Mouse (Mus musculus) hindbrain, embryonic 14.5 days (tissue): ENCODE results near the gene Rab22a. TPM values are rescaled to one million over a fixed set of nuclear protein-coding genes. Genes with fewer than 3 reads are reported as not detected.

Source experiments
- ATAC-seq: fragments of 200-750 bp; cut with Nextera tagmentation; 2 replicates; pipeline ENCODE4 v1.8.0; 2017; ENCODE audit warnings: moderate number of reproducible peaks, mild to moderate bottlenecking, moderate TSS enrichment, moderate library complexity; ENCODE audit not compliant: low FRiP score
- DNase-seq: peaks from one replicate; pipeline ENCODE4 v3.0.0-alpha.2; 2015; ENCODE audit warnings: low spot score
- H3K27ac ChIP-seq: fragments of 300-500 bp; sonication (generic); 2 replicates; pipeline ENCODE4 v1.5.1; 2014; ENCODE audit warnings: mild to moderate bottlenecking, moderate library complexity
- H3K27me3 ChIP-seq: fragments of 300-500 bp; sonication (generic); 2 replicates; pipeline ENCODE4 v1.6.1; 2014; ENCODE audit warnings: mild to moderate bottlenecking, low read length, mixed read lengths; ENCODE audit not compliant: control insufficient read depth, insufficient read depth
- H3K36me3 ChIP-seq: fragments of 300-500 bp; sonication (generic); replicated peaks from 2 replicates; pipeline ENCODE4 v1.6.1; 2014; ENCODE audit not compliant: control insufficient read depth, insufficient read depth
- H3K4me1 ChIP-seq: fragments of 300-500 bp; sonication (generic); replicated peaks from 2 replicates; pipeline ENCODE4 v1.6.1; 2014; ENCODE audit warnings: antibody characterized with exemption, low read length, mixed read lengths; ENCODE audit not compliant: control insufficient read depth, insufficient read depth
- H3K4me2 ChIP-seq: fragments of 300-500 bp; sonication (generic); replicated peaks from 2 replicates; pipeline ENCODE4 v1.6.1; 2014; ENCODE audit warnings: mild to moderate bottlenecking, moderate library complexity
- H3K4me3 ChIP-seq: fragments of 300-500 bp; sonication (generic); replicated peaks from 2 replicates; pipeline ENCODE4 v1.5.1; 2014; ENCODE audit warnings: mild to moderate bottlenecking, low read length
- H3K9ac ChIP-seq: fragments of 300-500 bp; sonication (generic); 2 replicates; pipeline ENCODE4 v1.6.1; 2014
- H3K9me3 ChIP-seq: fragments of 300-500 bp; sonication (generic); 2 replicates; pipeline ENCODE4 v1.6.1; 2016; ENCODE audit warnings: low read length; ENCODE audit not compliant: control insufficient read depth
- WGBS: fragments of 180-500 bp; shearing (Covaris S2); extraction: QIAGEN DNeasy Blood & Tissue Kit; methylation state at CpG from one replicate; pipeline ENCODE4 v1.1.7; 2014; 5-methylcytosine and 5-hydroxymethylcytosine counted together
- polyA plus RNA-seq: library from polyadenylated mRNA; unstranded; fragments of >200 nt; fragmentation: Nextera tagmentation; extraction: Ambion mirVana; gene quantifications from 2 replicates; pipeline ENCODE4 v1.2.1, GENCODE M21; 2014

Rab22a gene
- polyA plus RNA-seq, 1 experiment from 2014 or later = 38.0 TPM

DNA sequence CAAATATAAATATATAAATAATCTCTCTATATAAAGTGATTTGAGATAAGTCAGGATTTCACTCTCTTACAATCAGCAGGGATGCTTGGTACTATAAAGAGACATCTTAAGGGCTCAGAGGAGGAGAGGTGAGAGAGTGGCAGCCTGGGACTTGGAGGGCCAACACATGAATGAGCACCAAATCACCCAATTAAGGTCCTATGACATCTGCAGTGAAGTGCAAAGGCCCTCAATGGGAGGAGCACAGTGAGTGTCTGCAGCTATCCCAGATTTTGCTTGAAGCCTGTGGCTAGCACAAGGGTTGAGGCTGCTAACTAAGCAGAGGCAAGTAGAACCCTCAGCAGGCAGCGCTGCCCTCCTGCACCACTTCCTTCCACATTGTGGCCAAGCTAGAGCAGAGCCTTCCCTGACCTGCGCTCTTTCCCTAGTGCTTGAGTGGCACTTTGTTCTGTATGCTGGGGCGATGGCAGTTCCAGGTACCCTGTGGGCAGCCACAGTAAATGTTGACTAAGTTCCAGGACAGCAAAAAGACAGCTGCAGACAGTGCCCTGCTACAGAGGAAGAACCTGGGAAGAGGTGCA lies 26.3 kb downstream of the Rab22a start:
- H3K36me3 ChIP-seq = peaks cover 18% of the 10 kb centered on the region; the same call in 1 of the 2 replicates
- H3K4me3 ChIP-seq = no peak overlapping the region
- H3K4me1 ChIP-seq = no peaks in the 10 kb centered on the region
- ATAC-seq (no peak), DNase-seq (no peak)
- WGBS = 87% methylated on average over 3 of the region's 3 CpGs
- no peak overlapping the region for H3K9ac ChIP-seq
- no peaks in the 10 kb centered on the region for H3K9me3 ChIP-seq
- H3K27ac ChIP-seq = no peak overlapping the region
- no peaks in the 10 kb centered on the region for H3K27me3 ChIP-seq
- H3K4me2 ChIP-seq = no peak overlapping the region

- Histone ChIP-seq H3K36me3 (peaks cover 24% of the 10 kb centered on the region; the same call in 1 of the 2 replicates), H3K4me3 (no peak overlapping the region), H3K4me2 (no peak overlapping the region), H3K27me3 (no peaks in the 10 kb centered on the region), H3K4me1 (no peaks in the 10 kb centered on the region), H3K9me3 (no peaks in the 10 kb centered on the region), H3K27ac (no peak overlapping the region), H3K9ac (no peak overlapping the region)
- DNase-seq = no peak
- no peak for ATAC-seq
- WGBS = 85% methylated on average over 5 of the region's 5 CpGs
These were observed 27.8 kb downstream of the Rab22a start for GRCm38 (mm10) chr2:173687363-173687762.

DNA sequence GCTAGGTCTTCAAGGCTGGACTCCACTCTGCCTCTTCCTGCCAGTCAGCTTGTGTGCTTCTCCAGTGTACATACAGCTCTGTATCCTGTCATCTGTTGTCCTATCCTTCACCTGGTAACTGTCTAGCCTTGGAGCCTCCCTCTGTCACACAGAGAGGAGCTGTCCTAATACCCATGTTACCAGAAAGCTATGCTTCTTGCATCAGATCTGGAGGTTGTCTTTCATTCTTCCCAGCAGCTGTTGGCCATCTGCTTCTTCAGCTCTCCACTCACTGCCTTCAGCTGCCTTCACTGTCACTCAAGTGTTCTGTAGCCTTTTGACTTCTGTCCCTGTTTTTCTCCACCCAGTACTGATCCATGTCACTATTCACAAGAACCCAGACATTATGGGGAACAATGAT lies 30.3 kb downstream of the Rab22a start:
- DNase-seq (no peak), ATAC-seq (no peak)
- Histone ChIP-seq H3K4me1 (no peaks in the 10 kb centered on the region), H3K4me3 (no peak overlapping the region), H3K9me3 (no peaks in the 10 kb centered on the region), H3K36me3 (peaks cover 24% of the 10 kb centered on the region; the same call in 1 of the 2 replicates), H3K9ac (no peak overlapping the region), H3K27ac (no peak overlapping the region), H3K27me3 (no peaks in the 10 kb centered on the region), H3K4me2 (no peak overlapping the region)

- WGBS = 81% methylated on average over 6 of the region's 6 CpGs
- no peaks in the 10 kb centered on the region for H3K4me1 ChIP-seq
- ATAC-seq (0 out of 2 replicates have a peak, but pooled peaks have one; percentile 37), DNase-seq (no peak)
- no peak overlapping the region for H3K9ac ChIP-seq
- H3K36me3 ChIP-seq = peaks cover 34% of the 10 kb centered on the region; the same call in 1 of the 2 replicates
- H3K27ac ChIP-seq = no peak overlapping the region
- H3K27me3 ChIP-seq = no peaks in the 10 kb centered on the region
- no peak overlapping the region for H3K4me3 ChIP-seq
- H3K4me2 ChIP-seq = no peak overlapping the region
- H3K9me3 ChIP-seq = no peaks in the 10 kb centered on the region
These were observed 32.2 kb downstream of the Rab22a start for GRCm38 (mm10) chr2:173691748-173692147.

- Histone ChIP-seq H3K36me3 (peaks cover 37% of the 10 kb centered on the region; the same call in 1 of the 2 replicates), H3K9me3 (no peaks in the 10 kb centered on the region), H3K27ac (no peak overlapping the region), H3K27me3 (no peaks in the 10 kb centered on the region), H3K9ac (no peak overlapping the region), H3K4me1 (no peaks in the 10 kb centered on the region), H3K4me2 (no peak overlapping the region), H3K4me3 (no peak overlapping the region)
- DNase-seq = no peak
- ATAC-seq = no peak
- WGBS = 78% methylated on average over 2 of the region's 2 CpGs
These were observed 33.1 kb downstream of the Rab22a start for GRCm38 (mm10) chr2:173692693-173693092.

- DNase-seq (no peak), ATAC-seq (no peak)
- no peaks in the 10 kb centered on the region for H3K27me3 ChIP-seq
- H3K27ac ChIP-seq = no peak overlapping the region
- peaks cover 3% of the 10 kb centered on the region; the same call in 1 of the 2 replicates for H3K4me1 ChIP-seq
- H3K4me3 ChIP-seq = no peak overlapping the region
- 93% methylated on average over 3 of the region's 3 CpGs for WGBS
- H3K9me3 ChIP-seq = no peaks in the 10 kb centered on the region
- no peak overlapping the region for H3K9ac ChIP-seq
- H3K36me3 ChIP-seq = peaks cover 30% of the 10 kb centered on the region
- no peak overlapping the region for H3K4me2 ChIP-seq
These were observed 39.3 kb downstream of the Rab22a start for GRCm38 (mm10) chr2:173698850-173699249.

DNA sequence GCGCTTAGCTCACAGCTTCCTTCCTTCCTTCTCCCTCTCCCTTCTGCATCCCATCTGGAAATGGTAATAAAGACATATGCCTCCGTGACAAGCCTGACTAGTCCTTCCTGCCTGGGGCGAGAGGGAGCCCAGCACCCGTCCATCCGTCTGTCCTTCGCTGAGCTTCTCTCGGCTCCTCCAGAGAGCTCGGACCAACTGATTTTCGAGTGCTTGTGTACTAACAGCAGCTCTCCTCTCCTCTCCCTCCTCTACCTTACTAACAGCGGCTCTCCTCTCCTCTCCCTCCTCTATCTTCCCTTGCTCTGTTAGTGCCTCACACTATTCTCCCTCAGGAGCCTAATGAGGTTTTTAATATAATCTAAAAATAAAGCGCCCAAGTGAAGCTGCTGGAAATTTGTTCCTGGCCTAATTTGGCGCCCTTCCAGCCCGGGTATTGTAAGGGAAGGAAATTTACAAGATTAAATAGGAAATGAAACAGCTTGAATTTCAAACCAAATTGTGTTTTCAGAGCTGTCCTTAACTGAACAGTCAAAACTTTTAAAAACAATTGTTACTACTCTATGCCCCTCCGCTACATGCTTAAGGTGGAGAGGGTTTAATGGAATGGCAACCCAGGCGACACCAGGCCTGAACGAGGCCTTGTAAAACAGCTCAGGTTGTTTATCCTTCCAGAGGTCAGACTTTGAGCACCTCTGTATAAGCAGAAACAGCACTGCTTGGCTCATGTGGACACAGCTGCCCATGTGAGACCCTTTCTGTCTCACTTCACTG lies 42.7 kb downstream of the Rab22a start:
- ATAC-seq (peak; percentile 75), DNase-seq (peak; percentile 48)
- Histone ChIP-seq H3K9ac (no peak overlapping the region), H3K36me3 (peaks cover 16% of the 10 kb centered on the region), H3K9me3 (no peaks in the 10 kb centered on the region), H3K27me3 (no peaks in the 10 kb centered on the region), H3K4me1 (peaks cover 3% of the 10 kb centered on the region; the same call in 1 of the 2 replicates), H3K4me3 (no peak overlapping the region), H3K4me2 (no peak overlapping the region), H3K27ac (peak overlapping the region; percentile 68)
- WGBS = 65% methylated on average over 16 of the region's 16 CpGs

DNA sequence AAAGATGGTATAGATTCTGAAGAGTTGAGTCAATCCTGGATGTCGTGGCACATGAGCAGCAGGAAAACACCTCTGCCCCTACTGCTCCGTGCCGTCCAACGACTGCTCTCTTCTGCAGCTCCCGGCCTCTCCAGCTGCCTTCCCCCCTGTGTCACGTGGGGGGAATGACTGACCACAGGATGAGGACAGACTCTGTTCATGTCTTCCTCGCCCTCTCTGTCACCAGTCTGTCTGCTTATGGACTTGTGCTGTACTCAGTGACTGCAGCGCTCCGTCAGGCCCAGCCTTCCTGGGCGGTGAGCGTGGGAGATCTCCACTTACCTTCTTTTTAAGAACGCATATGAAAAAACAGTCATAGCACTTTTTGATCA lies 43.3 kb downstream of the Rab22a start:
- Histone ChIP-seq H3K9ac (no peak overlapping the region), H3K4me3 (no peak overlapping the region), H3K27ac (0 out of 2 replicates have a peak overlapping the region, but pooled peaks have one; percentile 4), H3K9me3 (no peaks in the 10 kb centered on the region), H3K27me3 (no peaks in the 10 kb centered on the region), H3K36me3 (peaks cover 16% of the 10 kb centered on the region), H3K4me2 (no peak overlapping the region), H3K4me1 (peaks cover 3% of the 10 kb centered on the region; the same call in 1 of the 2 replicates)
- 86% methylated on average over 12 of the region's 12 CpGs for WGBS
- DNase-seq (no peak), ATAC-seq (no peak)

DNA sequence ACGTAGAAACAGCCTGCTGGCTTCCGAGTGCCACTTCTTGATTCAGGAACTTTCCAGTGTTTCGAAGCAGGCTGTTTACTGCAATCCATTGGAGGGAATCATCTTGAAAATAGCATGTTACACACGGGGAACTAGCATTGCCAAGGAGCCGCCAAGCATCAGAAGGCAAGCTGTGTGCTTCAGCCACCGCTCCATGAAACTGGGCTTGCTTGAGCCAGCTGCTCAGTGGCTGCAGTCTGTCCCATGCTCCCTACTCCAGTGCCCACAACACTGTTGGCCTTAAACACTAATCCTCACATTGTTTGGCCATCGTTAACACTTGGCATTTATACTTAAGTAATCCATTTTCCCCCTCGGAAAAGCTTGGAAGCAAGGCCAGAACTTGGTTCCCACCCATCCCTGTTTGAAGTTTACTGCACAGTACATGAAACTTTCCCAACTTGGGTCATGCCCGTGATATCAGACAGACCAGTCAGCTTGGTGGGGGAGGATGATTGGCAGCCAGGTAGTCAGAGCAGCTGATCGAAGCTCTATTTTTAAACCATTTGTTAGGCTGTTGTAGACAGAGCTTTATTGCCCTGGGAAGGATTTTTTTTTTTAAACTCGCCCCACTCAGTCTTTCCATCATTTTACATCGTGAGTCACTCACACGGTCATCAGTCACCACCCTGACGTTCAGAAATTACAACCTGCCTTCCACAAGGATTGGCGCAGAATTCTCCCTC lies 46.4 kb downstream of the Rab22a start:
- no peaks in the 10 kb centered on the region for H3K9me3 ChIP-seq
- WGBS = 78% methylated on average over 15 of the region's 15 CpGs
- DNase-seq (no peak), ATAC-seq (no peak)
- peaks cover 3% of the 10 kb centered on the region; the same call in 1 of the 2 replicates for H3K4me1 ChIP-seq
- H3K4me3 ChIP-seq = no peak overlapping the region
- H3K4me2 ChIP-seq = no peak overlapping the region
- H3K27ac ChIP-seq = no peak overlapping the region; the same call in 1 of the 2 replicates
- H3K36me3 ChIP-seq = peaks cover 6% of the 10 kb centered on the region
- no peaks in the 10 kb centered on the region for H3K27me3 ChIP-seq
- H3K9ac ChIP-seq = no peak overlapping the region
